Comparison of ENCODE assay signal across 8 mouse cellular contexts in the genomic region with DNA sequence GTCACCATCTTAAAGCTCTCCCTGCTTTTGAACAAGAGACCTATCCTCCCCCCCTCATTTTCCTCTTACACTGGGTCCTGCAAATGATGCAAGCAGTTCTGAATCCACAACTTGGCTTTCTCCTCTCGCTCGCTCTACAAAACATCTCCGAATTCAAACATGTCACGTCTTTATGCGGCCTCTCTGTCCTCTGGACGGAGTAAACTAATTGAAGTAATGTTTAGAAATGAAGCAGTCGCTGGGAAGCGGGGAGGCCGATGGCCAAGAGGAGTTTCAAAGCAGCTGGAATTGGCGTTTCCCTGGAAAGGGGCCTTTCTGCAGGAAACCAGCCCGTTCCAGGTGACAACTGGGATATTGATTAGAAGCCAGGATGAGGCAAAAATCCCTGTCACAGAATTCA.
DNase-seq lines count a peak whose midpoint lies in the region; ATAC-seq and TF ChIP-seq lines count a peak whose summit lies in the region.

No protein-coding gene starts in this region.

- peak overlapping the region; percentile 67 for H3K4me2 ChIP-seq in hindbrain, embryonic 16.5 days (ENCODE audit: low read length)

- no peak for TF ChIP-seq POLR2A in brain, embryonic 14.5 days (IDR thresholded peaks at IDR 0.05; ENCODE audit: borderline replicate concordance, extremely low read depth, insufficient read depth, insufficient read length, poor library complexity, severe bottlenecking)

- H3K4me3 ChIP-seq in heart, embryonic 10.5 days: peak overlapping the region; percentile 54
- peak overlapping the region; percentile 33 for H3K4me3 ChIP-seq in hindbrain, embryonic 16.5 days (ENCODE audit: low read length)
- H3K4me3 ChIP-seq in midbrain, embryonic 10.5 days: peak overlapping the region; percentile 39

- no peak for TF ChIP-seq CTCF in brain, embryonic 14.5 days (IDR thresholded peaks at IDR 0.05; ENCODE audit: borderline replicate concordance, extremely low read depth, insufficient read depth, insufficient read length)

- H3K27ac ChIP-seq in heart, embryonic 10.5 days: peak overlapping the region; percentile 67
- no peak overlapping the region for H3K27ac ChIP-seq in hindbrain, embryonic 16.5 days (ENCODE audit: low read depth, low read length)
- no peak overlapping the region; the same call in 1 of the 2 replicates for H3K27ac ChIP-seq in midbrain, embryonic 10.5 days (replicated peaks)

- peaks cover 4% of the 10 kb centered on the region; the same call in 1 of the 2 replicates for H3K27me3 ChIP-seq in heart, embryonic 10.5 days (ENCODE audit: insufficient read depth, poor library complexity, severe bottlenecking)
- H3K27me3 ChIP-seq in hindbrain, embryonic 16.5 days (replicated peaks; ENCODE audit: control insufficient read depth, insufficient read depth, low read length): no peaks in the 10 kb centered on the region
- peaks cover 43% of the 10 kb centered on the region for H3K27me3 ChIP-seq in midbrain, embryonic 10.5 days (ENCODE audit: low read depth, poor library complexity, severe bottlenecking)

- no peaks in the 10 kb centered on the region for H3K9me3 ChIP-seq in heart, embryonic 10.5 days
- no peaks in the 10 kb centered on the region for H3K9me3 ChIP-seq in hindbrain, embryonic 16.5 days (ENCODE audit: control insufficient read depth, low read length)
- no peaks in the 10 kb centered on the region for H3K9me3 ChIP-seq in midbrain, embryonic 10.5 days (replicated peaks)

- no peak overlapping the region for H3K9ac ChIP-seq in hindbrain, embryonic 16.5 days (ENCODE audit: low read depth, low read length)

- H3K36me3 ChIP-seq in heart, embryonic 10.5 days: no peaks in the 10 kb centered on the region
- H3K36me3 ChIP-seq in hindbrain, embryonic 16.5 days (ENCODE audit: control insufficient read depth, insufficient read depth, low read length): no peaks in the 10 kb centered on the region
- no peaks in the 10 kb centered on the region for H3K36me3 ChIP-seq in midbrain, embryonic 10.5 days

- ATAC-seq in hindbrain, embryonic 16.5 days: no peak

- WGBS in heart, embryonic 10.5 days: 67% methylated on average over 11 of the region's 11 CpGs
- 55% methylated on average over 11 of the region's 11 CpGs for WGBS in hindbrain, embryonic 16.5 days
- WGBS in midbrain, embryonic 10.5 days: 73% methylated on average over 11 of the region's 11 CpGs

- intact Hi-C loops in heart, postnatal 14 days (cut with DNase I): no loop called here

- peaks cover 19% of the 10 kb centered on the region for H3K4me1 ChIP-seq in heart, embryonic 10.5 days
- H3K4me1 ChIP-seq in hindbrain, embryonic 16.5 days (ENCODE audit: control insufficient read depth, insufficient read depth, low read depth, low read length): peaks cover 5% of the 10 kb centered on the region
- peaks cover 17% of the 10 kb centered on the region for H3K4me1 ChIP-seq in midbrain, embryonic 10.5 days

- DNase-seq in heart, embryonic 10.5 days (ENCODE audit: low spot score): no peak
- no peak for DNase-seq in heart, postnatal 14 days
- DNase-seq in brain, embryonic 14.5 days (ENCODE audit: low read depth): peak; percentile 39
- DNase-seq in midbrain, embryonic 10.5 days (ENCODE audit: low spot score): no peak
- no peak for DNase-seq in spleen, postnatal 10 days (ENCODE audit: low spot score in 2 of 2)
- no peak for DNase-seq in right cerebral cortex, postnatal 4 days
- no peak for DNase-seq in adrenal gland, adult 2 months
